Mouse (Mus musculus) kidney, embryonic 14.5 days (tissue): ENCODE results near the gene Wdr91. TPM values are rescaled to one million over a fixed set of nuclear protein-coding genes. Genes with fewer than 3 reads are reported as not detected.
A peak's percentile ranks its signal among the peaks of the same experiment; 100 is the strongest.

Experiments used
- ATAC-seq: fragments of 200-750 bp; cut with Nextera tagmentation; 2 replicates; pipeline ENCODE4 v1.8.0; 2017; ENCODE audit warnings: moderate number of reproducible peaks, mild to moderate bottlenecking, moderate TSS enrichment, moderate library complexity; ENCODE audit not compliant: low FRiP score, low TSS enrichment
- H3K27ac ChIP-seq: fragments of 300-500 bp; sonication (generic); 2 replicates; pipeline ENCODE4 v1.5.1; 2014; ENCODE audit warnings: low read depth, mild to moderate bottlenecking, low read length, moderate library complexity, mixed read lengths
- H3K27me3 ChIP-seq: fragments of 300-500 bp; sonication (generic); 2 replicates; pipeline ENCODE4 v1.6.1; 2014; ENCODE audit warnings: mild to moderate bottlenecking, low read length; ENCODE audit not compliant: control insufficient read depth, insufficient read depth
- H3K36me3 ChIP-seq: fragments of 300-500 bp; sonication (generic); 2 replicates; pipeline ENCODE4 v1.6.1; 2014; ENCODE audit warnings: low read length, mixed read lengths; ENCODE audit not compliant: control insufficient read depth, insufficient read depth
- H3K4me1 ChIP-seq: fragments of 300-500 bp; sonication (generic); 2 replicates; pipeline ENCODE4 v1.6.1; 2014; ENCODE audit warnings: low read length, mixed read lengths; ENCODE audit not compliant: control insufficient read depth, insufficient read depth
- H3K4me2 ChIP-seq: fragments of 300-500 bp; sonication (generic); replicated peaks from 2 replicates; pipeline ENCODE4 v1.6.1; 2014; ENCODE audit warnings: low read depth, mild to moderate bottlenecking, low read length
- H3K4me3 ChIP-seq: fragments of 300-500 bp; sonication (generic); 2 replicates; pipeline ENCODE4 v1.5.1; 2014; ENCODE audit warnings: mild to moderate bottlenecking, low read length
- H3K9ac ChIP-seq: fragments of 300-500 bp; sonication (generic); 2 replicates; pipeline ENCODE4 v1.6.1; 2014; ENCODE audit warnings: low read depth, mild to moderate bottlenecking, low read length, moderate library complexity
- H3K9me3 ChIP-seq: fragments of 300-500 bp; sonication (generic); 2 replicates; pipeline ENCODE4 v1.6.1; 2016; ENCODE audit warnings: low read length; ENCODE audit not compliant: control insufficient read depth
- WGBS: fragments of 180-500 bp; shearing (Covaris S2); extraction: QIAGEN DNeasy Blood & Tissue Kit; methylation state at CpG from one replicate; pipeline ENCODE4 v1.1.7; 2014; 5-methylcytosine and 5-hydroxymethylcytosine counted together
- polyA plus RNA-seq: library from polyadenylated mRNA; unstranded; fragments of >200 nt; fragmentation: Nextera tagmentation; extraction: Ambion mirVana; gene quantifications from 2 replicates; pipeline ENCODE4 v1.2.1, GENCODE M21; 2014

Gene Wdr91
- polyA plus RNA-seq, 1 experiment from 2014 or later, result 11.0 TPM

- ATAC-seq, result peak; percentile 92
- peak within 1 kb of the TSS; percentile 68 for H3K4me2 ChIP-seq
- H3K27ac ChIP-seq, result peak within 1 kb of the TSS; percentile 89
- H3K9ac ChIP-seq, result peak within 1 kb of the TSS; percentile 73
- under 1% methylated on average over 56 of the region's 56 CpGs for WGBS
- H3K4me3 ChIP-seq, result peak within 1 kb of the TSS; percentile 72
- no peaks in the 10 kb centered on the region for H3K27me3 ChIP-seq
- H3K36me3 ChIP-seq, result peaks cover 20% of the 10 kb centered on the region; the same call in 1 of the 2 replicates
- H3K4me1 ChIP-seq, result peaks cover 18% of the 10 kb centered on the region
- no peaks in the 10 kb centered on the region for H3K9me3 ChIP-seq
Observed at GRCm38 (mm10) chr6:34877509-34878321, 33.0 kb downstream of the Wdr91 start, which contains the start of gene Cyren. Gene Cyren, minus strand, starts transcription at chr6:34878060.

- no peak for ATAC-seq
- H3K9me3 ChIP-seq, result no peaks in the 10 kb centered on the region
- 35% methylated on average over 2 of the region's 2 CpGs for WGBS
- H3K27ac ChIP-seq, result no peak overlapping the region
- H3K9ac ChIP-seq, result peak overlapping the region; percentile 73; the same call in 1 of the 2 replicates
- peak overlapping the region; percentile 68 for H3K4me2 ChIP-seq
- H3K27me3 ChIP-seq, result no peaks in the 10 kb centered on the region
- peaks cover 18% of the 10 kb centered on the region for H3K4me1 ChIP-seq
- peak overlapping the region; percentile 72; the same call in 1 of the 2 replicates for H3K4me3 ChIP-seq
- peaks cover 15% of the 10 kb centered on the region; the same call in 1 of the 2 replicates for H3K36me3 ChIP-seq
Observed at GRCm38 (mm10) chr6:34876835-34877156, 33.9 kb downstream of the Wdr91 start.

- no peak for ATAC-seq
- H3K4me3 ChIP-seq, result no peak overlapping the region; the same call in 1 of the 2 replicates
- no peaks in the 10 kb centered on the region for H3K9me3 ChIP-seq
- 0 out of 2 replicates have a peak overlapping the region, but pooled peaks have one; percentile 73 for H3K9ac ChIP-seq
- no peak overlapping the region for H3K27ac ChIP-seq
- peaks cover 11% of the 10 kb centered on the region; the same call in 1 of the 2 replicates for H3K36me3 ChIP-seq
- H3K4me1 ChIP-seq, result peaks cover 18% of the 10 kb centered on the region
- no peaks in the 10 kb centered on the region for H3K27me3 ChIP-seq
- WGBS, result 65% methylated on average over 12 of the region's 12 CpGs
- H3K4me2 ChIP-seq, result no peak overlapping the region; the same call in 1 of the 2 replicates
Observed at GRCm38 (mm10) chr6:34875966-34876834, 34.5 kb downstream of the Wdr91 start.

- H3K27ac ChIP-seq, result peak overlapping the region; percentile 55; the same call in 1 of the 2 replicates
- H3K4me3 ChIP-seq, result no peak overlapping the region
- no peaks in the 10 kb centered on the region for H3K27me3 ChIP-seq
- peaks cover 4% of the 10 kb centered on the region; the same call in 1 of the 2 replicates for H3K36me3 ChIP-seq
- peaks cover 18% of the 10 kb centered on the region for H3K4me1 ChIP-seq
- H3K9me3 ChIP-seq, result no peaks in the 10 kb centered on the region
- WGBS, result 86% methylated on average over 15 of the region's 15 CpGs
- H3K4me2 ChIP-seq, result no peak overlapping the region
- ATAC-seq, result no peak
- no peak overlapping the region for H3K9ac ChIP-seq
Observed at GRCm38 (mm10) chr6:34875268-34875761, 35.4 kb downstream of the Wdr91 start.

GRCm38 (mm10) chr6:34874101-34874921 lies 36.4 kb downstream of the Wdr91 start:
- Histone ChIP-seq H3K36me3 (0 out of 2 replicates have a peak, but pooled peaks cover 4% of the 10 kb centered on the region), H3K9ac (no peak overlapping the region; the same call in 1 of the 2 replicates), H3K4me1 (peaks cover 18% of the 10 kb centered on the region), H3K27ac (peak overlapping the region; percentile 68), H3K4me2 (no peak overlapping the region), H3K4me3 (no peak overlapping the region), H3K9me3 (no peaks in the 10 kb centered on the region), H3K27me3 (no peaks in the 10 kb centered on the region)
- ATAC-seq, result no peak
- WGBS, result 64% methylated on average over 21 of the region's 21 CpGs

GRCm38 (mm10) chr6:34872871-34873270 lies 37.8 kb downstream of the Wdr91 start:
- H3K4me3 ChIP-seq, result no peak overlapping the region
- no peak for ATAC-seq
- H3K4me1 ChIP-seq, result peaks cover 13% of the 10 kb centered on the region
- no peak overlapping the region for H3K4me2 ChIP-seq
- H3K27me3 ChIP-seq, result no peaks in the 10 kb centered on the region
- H3K36me3 ChIP-seq, result 0 out of 2 replicates have a peak, but pooled peaks cover 4% of the 10 kb centered on the region
- H3K27ac ChIP-seq, result no peak overlapping the region
- WGBS, result 83% methylated on average over 10 of the region's 10 CpGs
- no peak overlapping the region for H3K9ac ChIP-seq
- H3K9me3 ChIP-seq, result no peaks in the 10 kb centered on the region

- WGBS, result 87% methylated on average over 7 of the region's 7 CpGs
- ATAC-seq, result no peak
- no peak overlapping the region for H3K4me3 ChIP-seq
- no peak overlapping the region for H3K27ac ChIP-seq
- 0 out of 2 replicates have a peak, but pooled peaks cover 4% of the 10 kb centered on the region for H3K36me3 ChIP-seq
- no peak overlapping the region for H3K9ac ChIP-seq
- no peaks in the 10 kb centered on the region for H3K9me3 ChIP-seq
- no peak overlapping the region for H3K4me2 ChIP-seq
- peaks cover 10% of the 10 kb centered on the region for H3K4me1 ChIP-seq
- H3K27me3 ChIP-seq, result no peaks in the 10 kb centered on the region
Observed at GRCm38 (mm10) chr6:34871929-34872328, 38.7 kb downstream of the Wdr91 start.

GRCm38 (mm10) chr6:34870724-34871123 lies 40.0 kb downstream of the Wdr91 start:
- H3K27me3 ChIP-seq, result no peaks in the 10 kb centered on the region
- H3K4me3 ChIP-seq, result no peak overlapping the region
- no peak for ATAC-seq
- H3K4me2 ChIP-seq, result no peak overlapping the region
- WGBS, result 82% methylated on average over 5 of the region's 5 CpGs
- no peak overlapping the region for H3K27ac ChIP-seq
- H3K9me3 ChIP-seq, result no peaks in the 10 kb centered on the region
- H3K4me1 ChIP-seq, result no peaks in the 10 kb centered on the region; the same call in 1 of the 2 replicates
- no peak overlapping the region for H3K9ac ChIP-seq
- H3K36me3 ChIP-seq, result 0 out of 2 replicates have a peak, but pooled peaks cover 4% of the 10 kb centered on the region
